Mouse (Mus musculus) layer of hippocampus, adult 18-20 months (tissue): ENCODE results near the gene Chd9. TPM values are rescaled to one million over a fixed set of nuclear protein-coding genes. Genes with fewer than 3 reads are reported as not detected.
"Not testable (repeated sequence)": the region's sequence is repeated elsewhere in the genome, so short reads cannot be mapped to it uniquely, and the experiment has no call there.

Experiments
- DNase-seq, 2 experiments: peaks; one replicate each; pipeline ENCODE4 v3.0.0; 2022; ENCODE audit warnings: low spot score in 2 of 2
- total RNA-seq, 2 experiments: library from RNA; stranded (reverse); gene quantifications; 2 replicates each; pipeline ENCODE4 v1.2.3; 2021

The Chd9 gene
- total RNA-seq, 2 experiments from 2014 or later, result 246 to 262 TPM

- DNase-seq, result no peak
Observed at GRCm38 (mm10) chr8:90904171-90904706, 76.1 kb downstream of the Chd9 start.

- no peak for DNase-seq
Observed at GRCm38 (mm10) chr8:90906922-90907321, 78.8 kb downstream of the Chd9 start.

- DNase-seq, result no peak
Observed at GRCm38 (mm10) chr8:90907516-90907847, 79.3 kb downstream of the Chd9 start.

DNA sequence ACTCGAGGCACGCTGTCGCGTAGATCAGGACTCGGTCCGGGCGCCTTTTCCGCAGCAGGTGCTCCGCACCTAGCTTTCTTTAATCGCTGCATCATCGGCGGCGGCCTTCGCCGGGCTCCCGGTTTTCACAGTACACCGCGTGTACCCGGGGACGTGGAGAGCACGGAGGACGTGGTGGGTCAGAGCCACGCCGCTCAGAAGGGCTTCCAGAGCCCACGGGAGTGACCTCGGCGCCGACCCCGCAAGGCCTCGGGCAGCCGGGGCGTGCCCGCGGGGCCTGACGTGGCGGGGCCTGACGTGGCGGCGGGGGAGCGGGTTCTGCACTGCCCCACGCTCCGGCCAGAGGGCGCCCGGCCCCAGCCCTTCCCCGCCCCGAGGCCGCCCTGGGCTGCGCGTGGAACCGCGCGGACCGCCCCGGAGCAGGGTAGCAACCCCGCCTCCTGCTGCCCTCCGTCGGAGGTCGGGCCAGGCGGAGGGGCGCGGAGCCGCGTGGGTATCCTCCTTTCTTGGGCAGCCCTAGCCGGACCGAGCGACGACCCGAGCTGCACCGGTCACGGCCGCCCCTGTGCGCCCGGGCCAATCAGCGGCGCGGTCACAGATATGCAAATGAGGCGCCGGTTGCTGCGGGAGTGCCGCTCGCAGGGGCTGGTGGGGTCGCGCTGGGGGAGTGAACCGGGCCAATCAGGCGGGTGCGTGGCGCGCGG is 79.8 kb downstream of the Chd9 start:
- peak; percentile 82 to 89 for DNase-seq

DNA sequence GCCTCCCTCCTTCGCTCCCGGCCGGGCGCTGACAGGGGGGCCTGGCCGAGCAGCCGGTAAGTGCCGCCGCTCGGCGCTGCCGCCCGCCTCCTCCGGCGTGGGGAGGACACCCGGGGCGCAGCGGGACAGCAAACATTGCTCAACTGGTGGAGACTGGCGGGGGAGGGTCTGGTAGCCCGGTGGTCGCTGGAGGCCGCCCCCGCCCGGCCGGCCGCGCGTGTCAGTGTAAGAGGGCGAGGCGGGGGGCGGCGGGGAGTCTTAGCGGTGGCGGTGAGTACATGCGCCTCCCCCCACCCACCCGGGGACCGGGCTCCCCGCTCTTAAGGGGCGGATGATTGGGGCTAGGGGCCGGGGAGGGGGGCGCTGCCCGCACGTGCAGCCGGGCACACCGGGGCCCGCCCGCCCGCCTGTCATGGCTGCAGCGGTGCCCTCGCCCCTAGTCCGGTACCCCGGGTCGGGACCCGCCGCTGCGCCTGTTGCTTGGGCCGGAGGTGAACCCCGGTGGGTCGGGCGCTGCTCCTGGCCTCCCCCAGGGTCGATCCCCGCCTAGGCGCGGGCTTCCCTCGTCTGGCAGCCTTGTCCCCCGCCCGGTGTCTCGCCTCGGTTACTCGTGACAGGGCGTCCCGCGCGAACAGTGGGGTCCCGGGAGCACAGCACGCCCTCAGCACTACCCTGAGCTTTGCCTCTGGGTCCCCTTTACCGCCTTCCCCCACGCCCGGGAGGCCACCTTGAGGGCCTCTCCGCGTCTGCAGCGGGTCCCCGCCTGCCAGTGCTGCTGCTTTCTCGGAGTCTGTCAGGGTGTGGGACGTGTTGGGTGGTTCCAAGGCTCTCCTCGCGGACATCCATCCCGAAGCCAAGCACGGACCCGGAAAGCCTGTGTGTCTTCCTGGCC is 80.7 kb downstream of the Chd9 start:
- DNase-seq, result peak; percentile 12 to 36

DNA sequence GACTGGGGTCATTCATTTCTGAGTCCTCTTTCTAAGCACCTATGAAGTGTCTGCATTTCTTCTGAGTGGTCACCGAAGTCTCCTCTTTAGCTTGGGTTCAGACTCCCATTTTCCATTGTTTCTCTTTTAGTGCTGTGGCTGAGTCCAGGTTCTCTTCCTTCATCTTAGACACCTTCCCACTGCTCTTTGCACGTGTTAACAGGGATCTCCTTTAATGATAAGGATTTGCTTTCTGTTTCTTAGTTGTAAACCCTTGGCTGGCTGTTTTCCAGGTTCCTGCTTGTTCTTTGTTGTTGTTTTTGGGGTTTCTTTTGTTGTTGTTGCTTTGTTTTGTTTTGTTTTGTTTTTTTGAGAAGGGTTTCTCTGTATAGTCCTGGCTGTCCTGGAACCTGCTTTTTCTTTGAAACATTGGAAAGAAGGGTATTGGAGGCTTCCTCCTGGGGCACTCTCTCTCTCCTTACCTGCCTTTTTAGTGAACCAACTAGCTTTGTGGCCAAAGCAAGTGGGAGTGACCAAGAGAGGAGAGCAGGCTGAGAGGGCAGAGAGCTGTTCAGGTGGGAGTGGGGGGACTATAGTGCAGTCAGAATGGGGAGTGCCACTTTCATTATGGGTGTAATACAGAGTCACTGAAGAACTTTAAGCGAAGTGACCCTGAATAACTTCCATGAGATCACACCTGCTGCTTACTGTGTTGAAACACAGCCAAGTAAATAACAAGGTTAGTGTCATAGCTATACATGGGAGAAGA is 95.2 kb downstream of the Chd9 start:
- no peak for DNase-seq

GRCm38 (mm10) chr8:90928412-90928811 is 100.3 kb downstream of the Chd9 start:
- no peak for DNase-seq

DNA sequence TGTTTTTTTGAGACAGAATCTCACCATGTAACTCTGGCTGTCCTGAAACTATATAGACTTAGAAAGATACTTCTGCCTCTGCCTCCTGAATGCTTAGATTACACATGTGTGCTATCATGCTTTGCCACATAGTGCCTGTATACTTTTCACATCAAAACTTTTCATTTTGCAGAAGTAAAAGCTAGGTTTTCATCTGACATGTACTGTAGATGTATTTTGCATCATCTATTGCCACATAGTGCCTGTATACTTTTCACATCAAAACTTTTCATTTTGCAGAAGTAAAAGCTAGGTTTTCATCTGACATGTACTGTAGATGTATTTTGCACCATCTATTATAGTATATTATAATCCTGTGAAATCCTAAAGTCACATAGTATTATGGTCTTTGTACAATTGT is 102.0 kb downstream of the Chd9 start:
- DNase-seq, result not testable (repeated sequence)

- DNase-seq, result no peak
Observed at GRCm38 (mm10) chr8:90932934-90933333, 104.8 kb downstream of the Chd9 start.

- no peak for DNase-seq
Observed at GRCm38 (mm10) chr8:90934786-90935185, 106.6 kb downstream of the Chd9 start.

GRCm38 (mm10) chr8:90936840-90937239 is 108.7 kb downstream of the Chd9 start:
- no peak for DNase-seq

GRCm38 (mm10) chr8:90938352-90938930 is 110.3 kb downstream of the Chd9 start:
- DNase-seq, result no peak

GRCm38 (mm10) chr8:90939867-90940266 is 111.7 kb downstream of the Chd9 start:
- DNase-seq, result no peak

GRCm38 (mm10) chr8:90943770-90944169 is 115.6 kb downstream of the Chd9 start:
- DNase-seq, result no peak

- peak; percentile 61 to 88 for DNase-seq
Observed at GRCm38 (mm10) chr8:90954802-90955760, 126.9 kb downstream of the Chd9 start.

- no peak for DNase-seq
Observed at GRCm38 (mm10) chr8:90955761-90956136, 127.6 kb downstream of the Chd9 start.

DNA sequence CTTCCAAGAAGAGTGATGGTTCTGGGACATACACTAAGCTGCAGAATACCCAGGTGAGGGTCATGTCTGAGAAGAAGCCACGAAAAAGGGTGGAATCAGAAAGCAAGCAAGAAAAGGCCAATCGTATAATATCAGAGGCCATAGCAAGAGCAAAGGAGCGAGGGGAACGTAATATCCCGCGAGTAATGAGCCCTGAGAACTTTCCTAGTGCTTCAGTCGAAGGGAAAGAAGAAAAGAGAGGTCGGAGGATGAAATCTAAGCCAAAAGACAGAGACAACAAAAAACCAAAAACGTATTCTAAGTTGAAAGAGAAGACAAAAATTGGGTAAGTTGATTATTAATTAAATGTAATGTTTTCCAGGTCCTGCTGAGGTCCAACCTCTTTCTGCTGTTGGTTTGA is 128.2 kb downstream of the Chd9 start:
- no peak for DNase-seq

- DNase-seq, result no peak
Observed at GRCm38 (mm10) chr8:90957711-90958110, 129.6 kb downstream of the Chd9 start.

DNA sequence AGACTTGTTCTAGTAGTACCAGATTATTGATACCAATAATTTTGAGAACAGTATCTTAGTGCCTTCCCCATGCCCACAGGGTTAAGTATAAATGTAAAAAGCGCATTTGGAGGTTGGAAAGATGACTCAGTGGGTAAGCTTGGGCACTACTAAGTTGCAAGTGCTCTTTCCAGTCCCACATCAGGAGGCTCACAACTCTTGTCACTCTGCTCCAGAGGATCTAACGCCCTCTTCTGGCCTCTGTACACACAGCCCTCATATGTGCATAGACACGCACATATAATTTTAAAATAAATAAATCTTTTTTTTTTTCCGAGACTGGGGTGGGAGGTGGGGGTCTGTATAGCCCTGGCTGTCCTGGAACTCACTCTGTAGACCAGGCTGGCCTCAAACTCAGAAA is 131.6 kb downstream of the Chd9 start:
- no peak for DNase-seq

GRCm38 (mm10) chr8:90961603-90962002 is 133.5 kb downstream of the Chd9 start:
- DNase-seq, result no peak
